Mouse (Mus musculus) left cerebral cortex, adult 2 months (tissue): ENCODE data around the gene Ndufs2. TPM values are rescaled to one million over a fixed set of nuclear protein-coding genes. Genes with fewer than 3 reads are reported as not detected.

ENCODE experiments used
- DNase-seq, 2 experiments: peaks; one replicate each; pipeline ENCODE4 v3.0.0; 2021 to 2022; ENCODE audit warnings: low spot score in 2 of 2, mixed read lengths in 1 of 2; ENCODE audit errors: extremely low spot score in 1 of 2
- H3K27ac ChIP-seq: fragments of 200-600 bp; 2 replicates; pipeline ENCODE4 v1.8.1; 2022
- H3K4me3 ChIP-seq: fragments of 200-600 bp; 2 replicates; pipeline ENCODE4 v1.8.1; 2022
- CTCF ChIP-seq: fragments of 200-600 bp; IDR thresholded peaks from 2 replicates; pipeline ENCODE4 v1.8.1; 2022; ENCODE audit warnings: antibody characterized with exemption, mild to moderate bottlenecking, moderate library complexity
- intact Hi-C: fragments of 180-260 bp; cut with DNase I; formaldehyde crosslinking; loops from one replicate; pipeline ENCODE4 v1.15.1; 2025
- long read RNA-seq, 2 experiments: library from polyadenylated mRNA; stranded (forward); transcript quantifications; one replicate each; pipeline ENCODE4 v2.0.0; 2021; ENCODE audit warnings: borderline mapping rate in 2 of 2
- total RNA-seq, 2 experiments: library from RNA; stranded (reverse); gene quantifications; 2 replicates each; pipeline ENCODE4 v1.2.3; 2021

The Ndufs2 gene
- total RNA-seq = 100 to 1,000 TPM; 267 to 272 TPM
- long read RNA-seq, experiment 1, transcript Ndufs2-201 (13 exons, 1,623 nt) = major isoform, 108 of 119 reads
- long read RNA-seq, experiment 1, partial matches to known transcripts = 5 of 119 reads
- long read RNA-seq, experiment 1, other reads (novel, unspliced or antisense) = 5 of 119 reads
- long read RNA-seq, experiment 2, transcript Ndufs2-201 (13 exons, 1,623 nt) = major isoform, 64 of 74 reads
- long read RNA-seq, experiment 2, partial matches to known transcripts = 6 of 74 reads
- long read RNA-seq, experiment 2, other reads (novel, unspliced or antisense) = 3 of 74 reads

DNA sequence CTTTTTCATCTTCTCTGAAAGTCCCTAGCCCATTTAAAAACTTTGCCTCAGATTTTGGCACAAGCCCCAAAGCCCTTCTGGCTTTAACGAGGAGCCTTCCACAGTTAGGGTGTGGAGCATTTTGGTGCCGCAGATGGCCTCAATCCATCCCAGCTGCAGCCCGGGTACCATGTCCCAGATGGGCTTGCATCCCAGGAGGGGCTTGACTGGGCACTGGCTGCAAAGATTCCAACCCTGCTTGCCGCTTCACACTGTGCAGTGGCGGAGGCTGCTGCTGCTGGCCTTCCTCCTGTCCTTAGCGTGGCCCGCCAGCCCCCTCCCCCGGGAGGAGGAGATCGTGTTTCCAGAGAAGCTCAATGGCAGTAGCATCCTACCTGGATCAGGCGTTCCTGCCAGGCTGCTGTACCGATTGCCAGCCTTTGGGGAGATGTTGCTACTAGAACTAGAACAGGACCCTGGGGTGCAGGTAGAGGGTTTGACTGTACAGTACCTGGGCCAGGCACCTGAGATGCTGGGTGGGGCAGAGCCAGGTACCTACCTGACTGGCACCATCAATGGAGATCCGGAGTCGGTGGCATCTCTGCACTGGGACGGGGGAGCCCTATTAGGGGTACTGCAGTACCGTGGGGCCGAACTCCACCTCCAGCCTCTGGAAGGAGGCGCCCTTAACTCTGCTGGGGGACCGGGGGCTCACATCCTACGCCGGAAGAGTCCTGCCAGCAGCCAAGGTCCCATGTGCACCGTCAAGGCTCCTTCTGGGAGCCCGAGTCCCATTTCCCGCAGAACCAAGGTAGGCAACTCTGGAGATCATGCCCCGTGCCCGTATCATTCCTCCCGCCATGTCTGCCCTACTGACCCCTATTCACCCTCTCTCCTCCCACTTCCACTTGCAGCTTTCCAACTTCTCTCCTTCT, at the start of gene Ndufs2:
Ndufs2 (minus strand) TSS at position 709 of the 914 bp plus-strand sequence.
- no peak for TF ChIP-seq CTCF
- Histone ChIP-seq H3K4me3 (peak within 1 kb of the TSS; percentile 39), H3K27ac (peak within 1 kb of the TSS; percentile 37)
- intact Hi-C loops = no loop called here
- DNase-seq = no peak

DNA sequence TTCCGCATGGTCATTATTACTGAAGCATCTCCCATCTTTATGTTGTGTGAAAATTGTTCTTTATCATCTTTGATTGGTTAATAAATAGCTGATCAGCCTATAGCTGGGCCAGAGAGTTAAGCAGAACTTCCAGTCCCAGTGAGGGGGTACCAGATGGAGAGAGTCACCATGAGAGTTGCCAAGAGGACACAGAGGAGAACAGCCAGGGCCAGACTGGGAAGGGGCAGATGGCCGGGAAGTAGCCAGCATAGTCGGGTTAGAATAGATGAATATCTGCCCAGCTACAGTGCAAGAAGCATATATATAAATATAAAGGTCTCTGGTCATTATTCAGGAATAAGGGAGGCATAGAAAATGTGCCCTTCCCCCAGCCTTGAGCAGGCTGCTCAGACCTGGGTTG, 47.0 kb upstream of the Ndufs2 start:
- H3K4me3 ChIP-seq = no peak overlapping the region
- no peak for DNase-seq
- no peak for TF ChIP-seq CTCF
- intact Hi-C loops = loop anchor here (5.0 kb wide), 1 partner anchor 114 kb away; the partner anchor contains the start of gene Usf1
- no peak overlapping the region for H3K27ac ChIP-seq

DNA sequence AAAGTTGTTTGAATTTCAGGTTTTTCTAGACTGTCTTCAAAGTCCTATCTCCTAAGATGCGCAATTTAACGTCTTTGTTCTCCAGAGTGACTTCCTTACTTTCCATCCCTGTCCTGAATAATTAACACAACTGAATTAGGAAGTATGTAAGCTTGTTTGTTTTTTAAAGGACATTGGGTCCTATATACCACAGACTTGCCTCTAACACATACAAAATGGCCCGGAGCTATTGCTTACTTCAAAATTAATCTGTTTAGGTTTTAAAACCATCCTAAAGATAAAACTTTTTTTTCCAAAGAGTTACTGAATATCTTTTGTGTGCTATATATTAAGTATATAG, 43.8 kb upstream of the Ndufs2 start:
- peak overlapping the region; percentile 100 for H3K27ac ChIP-seq
- intact Hi-C loops = loop anchor here (2.0 to 5.0 kb wide), 2 partner anchors 34 to 117 kb away; partner anchors contain the start of genes Dedd and Usf1

DNA sequence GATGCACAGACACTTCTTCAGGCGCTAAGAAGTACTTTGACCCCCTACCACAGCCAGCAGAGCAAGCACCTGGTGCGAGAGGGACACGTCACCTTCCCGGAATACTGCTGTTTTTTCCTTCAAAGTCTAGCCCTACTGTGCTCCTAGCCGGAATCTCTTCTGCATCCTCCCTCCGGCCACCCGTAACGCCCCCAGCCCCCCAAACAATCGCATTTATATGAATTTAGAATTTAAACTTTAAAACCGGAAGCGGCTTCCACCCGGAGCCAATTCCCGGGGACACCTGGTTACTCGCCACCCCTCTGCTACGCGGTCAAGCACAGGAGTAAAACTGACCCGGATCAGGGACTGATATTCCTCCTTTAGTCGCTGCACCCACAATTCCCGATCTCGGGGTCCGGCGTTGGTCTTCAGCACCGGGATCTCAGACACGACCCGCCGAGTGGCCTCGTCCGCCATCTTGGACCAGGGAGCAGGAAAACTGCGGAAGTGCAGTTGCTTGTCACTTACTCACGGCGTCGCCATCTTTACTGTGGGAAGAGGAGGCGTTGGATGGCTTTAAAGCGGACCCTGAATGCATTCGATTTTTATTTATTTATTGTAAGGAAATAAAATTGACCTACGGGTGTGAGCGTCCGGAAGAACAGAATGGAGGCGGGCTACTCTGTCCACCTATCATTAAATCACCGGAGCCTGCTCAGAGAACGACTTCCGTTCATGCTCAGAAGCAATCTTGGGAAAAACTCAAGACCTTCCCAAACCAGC, 43.3 kb upstream of the Ndufs2 start, which contains the start of gene Ufc1:
Ufc1 (minus strand) TSS at position 727 of the 765 bp plus-strand sequence.
- H3K4me3 ChIP-seq = peak within 1 kb of the TSS; percentile 84
- intact Hi-C loops = loop anchor here (2.0 to 5.0 kb wide), 2 partner anchors 34 to 118 kb away; partner anchors contain the start of genes Dedd and Usf1
- H3K27ac ChIP-seq = peak within 1 kb of the TSS; percentile 100
- TF ChIP-seq CTCF = peak; percentile 42
- DNase-seq = peak; percentile 78 to 81

More for the DNA sequence above, 43.8 kb upstream of the Ndufs2 start:
- peak overlapping the region; percentile 84 for H3K4me3 ChIP-seq
- no peak for DNase-seq
- no peak for TF ChIP-seq CTCF

DNA sequence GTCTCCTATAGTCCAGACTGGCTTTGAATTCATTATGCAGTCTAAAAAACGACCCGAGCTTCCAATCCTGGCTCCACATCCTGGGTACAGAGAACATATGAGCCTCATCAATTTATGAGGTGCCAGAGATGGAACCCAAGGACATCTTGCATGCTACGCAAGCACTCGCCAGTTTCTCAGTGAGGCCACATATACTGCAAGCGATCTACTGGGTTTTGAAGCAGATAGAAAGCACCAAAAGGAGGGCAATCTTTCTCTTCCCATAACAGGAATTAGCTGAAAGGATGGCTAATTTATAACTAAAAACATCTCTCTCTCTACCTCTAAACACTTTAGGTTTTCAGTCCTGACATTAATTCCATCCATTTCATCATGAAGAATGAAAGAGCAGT, 42.7 kb upstream of the Ndufs2 start:
- intact Hi-C loops = loop anchor here (2.0 kb wide), 1 partner anchor 35 kb away; the partner anchor contains the start of gene Dedd
- Histone ChIP-seq H3K4me3 (peak overlapping the region; percentile 84), H3K27ac (peak overlapping the region; percentile 100)
- no peak for TF ChIP-seq CTCF
- no peak for DNase-seq

GRCm38 (mm10) chr1:171293351-171293750, 42.2 kb upstream of the Ndufs2 start:
- TF ChIP-seq CTCF = no peak
- H3K4me3 ChIP-seq = peak overlapping the region; percentile 84

DNA sequence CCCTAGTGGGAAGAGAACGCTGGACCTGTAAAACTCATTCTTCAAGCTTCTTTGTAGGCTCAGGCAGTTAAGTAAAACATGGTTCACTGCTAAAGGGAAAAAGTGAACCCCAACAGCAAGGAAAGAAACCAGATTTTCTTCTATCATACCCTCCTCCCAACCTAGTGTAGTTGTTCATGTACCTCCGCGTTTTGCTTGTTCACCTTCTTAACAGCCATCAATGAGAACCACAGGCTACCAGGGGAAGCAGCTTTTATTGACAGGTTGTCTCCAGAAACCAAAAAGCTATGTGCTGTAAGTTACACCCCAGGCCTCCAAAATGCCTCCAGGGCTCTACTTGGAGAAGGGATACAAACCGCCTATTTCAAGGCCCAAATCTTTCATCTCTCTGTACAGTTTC, 37.1 kb upstream of the Ndufs2 start:
- peak overlapping the region; percentile 97 for H3K27ac ChIP-seq
- intact Hi-C loops = no loop called here
- peak overlapping the region; percentile 86; the same call in 1 of the 2 replicates for H3K4me3 ChIP-seq
- no peak for DNase-seq
- TF ChIP-seq CTCF = no peak

More at GRCm38 (mm10) chr1:171293351-171293750, 42.2 kb upstream of the Ndufs2 start:
- intact Hi-C loops = no loop called here
- peak overlapping the region; percentile 100 for H3K27ac ChIP-seq
- no peak for DNase-seq

DNA sequence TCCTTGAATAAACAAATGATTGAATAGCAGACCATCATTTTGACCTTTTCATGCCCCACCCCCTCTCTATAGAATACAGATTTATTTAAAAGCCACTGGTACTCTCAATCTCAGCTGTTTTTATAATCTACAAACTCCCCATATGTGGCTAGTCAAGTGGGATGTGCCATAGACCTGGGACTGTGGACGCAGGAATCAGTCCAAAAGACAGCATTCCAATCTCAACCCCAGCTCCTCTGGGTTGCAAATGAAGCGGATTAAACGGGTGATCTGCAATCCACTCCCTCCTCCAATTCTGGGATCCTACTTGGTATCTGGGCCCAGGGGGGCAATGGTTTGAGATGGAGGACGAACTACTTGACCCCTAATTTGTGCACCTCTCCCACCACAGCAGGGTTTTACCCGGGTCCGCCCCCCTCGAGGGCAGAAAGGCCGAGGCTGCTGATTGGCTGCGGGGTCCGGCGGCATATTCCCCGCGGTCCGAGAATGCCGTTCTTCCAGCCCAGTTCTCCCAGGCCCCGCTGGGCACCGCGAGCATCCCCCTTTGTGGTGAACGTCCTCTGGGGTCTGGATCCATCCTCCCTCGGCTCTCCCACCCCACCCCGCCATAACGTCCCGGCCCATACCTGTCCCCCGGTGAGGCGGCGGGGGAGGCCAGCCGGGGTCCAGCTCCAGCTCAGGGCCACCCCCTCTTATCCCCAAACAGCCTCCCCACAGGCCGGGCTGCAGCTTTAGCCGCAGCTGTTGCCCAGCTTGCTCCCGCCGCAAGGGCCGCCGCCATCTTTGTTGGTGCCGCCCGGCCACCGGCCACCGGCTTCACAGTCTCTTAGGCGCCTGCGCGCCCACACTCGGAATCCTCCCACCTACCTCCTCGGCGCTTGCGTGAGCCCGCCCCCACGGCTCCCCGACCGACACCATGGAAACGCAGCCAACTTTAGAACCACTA, 36.2 kb upstream of the Ndufs2 start, which contains the start of gene Usp21:
Usp21 (minus strand) TSS at position 856 of the 946 bp plus-strand sequence.
- DNase-seq = peak; percentile 93 to 94
- TF ChIP-seq CTCF = no peak; the same call in 1 of the 2 replicates
- H3K27ac ChIP-seq = peak within 1 kb of the TSS; percentile 97
- intact Hi-C loops = no loop called here
- H3K4me3 ChIP-seq = peak within 1 kb of the TSS; percentile 86

DNA sequence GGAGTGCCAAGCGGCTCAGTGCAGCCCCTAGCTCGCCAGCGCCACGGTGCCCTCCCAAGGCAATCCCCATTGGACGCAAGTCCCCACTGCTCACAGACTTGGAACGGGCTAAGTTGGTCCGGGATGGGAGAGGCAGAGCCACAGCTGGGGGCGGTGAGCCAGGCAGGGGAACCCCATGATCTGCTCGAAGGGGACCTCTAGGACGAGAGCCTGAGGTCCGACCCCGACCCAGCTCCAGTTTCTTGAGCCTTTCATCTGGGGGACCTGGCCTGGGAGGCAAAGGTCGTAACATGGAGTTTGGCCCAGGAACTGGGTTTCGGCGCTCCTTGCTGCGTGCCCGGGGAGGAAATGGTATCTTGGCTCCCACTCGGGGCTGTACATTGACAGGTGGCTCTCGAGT, 35.3 kb upstream of the Ndufs2 start:
- H3K27ac ChIP-seq = no peak overlapping the region
- intact Hi-C loops = no loop called here
- DNase-seq = no peak

More for the DNA sequence above, 35.3 kb upstream of the Ndufs2 start:
- no peak for TF ChIP-seq CTCF
- peak overlapping the region; percentile 86 for H3K4me3 ChIP-seq
